Mouse (Mus musculus) urinary bladder, postnatal 36 days (tissue): ENCODE data around the gene Itpr1.

ENCODE experiments used
- DNase-seq, 2 experiments: peaks; one replicate each; pipeline ENCODE4 v3.0.0; 2022; ENCODE audit warnings: low spot score in 2 of 2, mixed read lengths in 1 of 2

Itpr1 gene

GRCm38 (mm10) chr6:108594171-108594841 lies 381.4 kb downstream of the Itpr1 start:
- DNase-seq: no peak

- DNase-seq: no peak
Measured at GRCm38 (mm10) chr6:108598691-108599090, 385.8 kb downstream of the Itpr1 start.

GRCm38 (mm10) chr6:108599317-108599716 lies 386.4 kb downstream of the Itpr1 start:
- DNase-seq: no peak
